Mouse (Mus musculus): Measurements from ENCODE around the gene Izumo1.

Gene Izumo1

GRCm38 (mm10) chr7:45618316-45618715 lies 3.3 kb upstream of the Izumo1 start:
- in situ Hi-C loops (cut with MboI, MseI) = no loop called here

- in situ Hi-C loops (cut with MboI, MseI) = no loop called here
These were observed 2.0 kb upstream of the Izumo1 start for GRCm38 (mm10) chr7:45619592-45619991.

DNA sequence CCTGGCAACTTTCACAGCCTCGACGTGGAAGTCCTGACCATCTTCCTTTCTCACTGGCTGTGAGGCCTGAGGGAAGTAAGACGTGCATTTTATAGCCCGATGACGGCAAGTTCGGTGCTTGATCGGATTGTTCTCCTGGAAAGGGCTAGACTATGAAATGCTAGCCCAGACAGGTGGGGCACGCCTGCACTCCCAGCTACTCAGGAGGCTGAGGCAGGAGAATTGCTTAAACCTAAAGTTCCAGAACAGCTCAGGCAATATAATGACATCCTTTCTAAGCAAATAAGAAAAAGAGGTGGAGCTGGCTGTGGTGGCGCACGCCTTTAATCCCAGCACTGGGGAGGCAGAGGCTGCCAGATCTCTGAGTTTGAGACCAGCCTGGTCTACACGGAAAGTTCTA lies 1.9 kb downstream of the Izumo1 start:
- in situ Hi-C loops (cut with MboI, MseI) = no loop called here

DNA sequence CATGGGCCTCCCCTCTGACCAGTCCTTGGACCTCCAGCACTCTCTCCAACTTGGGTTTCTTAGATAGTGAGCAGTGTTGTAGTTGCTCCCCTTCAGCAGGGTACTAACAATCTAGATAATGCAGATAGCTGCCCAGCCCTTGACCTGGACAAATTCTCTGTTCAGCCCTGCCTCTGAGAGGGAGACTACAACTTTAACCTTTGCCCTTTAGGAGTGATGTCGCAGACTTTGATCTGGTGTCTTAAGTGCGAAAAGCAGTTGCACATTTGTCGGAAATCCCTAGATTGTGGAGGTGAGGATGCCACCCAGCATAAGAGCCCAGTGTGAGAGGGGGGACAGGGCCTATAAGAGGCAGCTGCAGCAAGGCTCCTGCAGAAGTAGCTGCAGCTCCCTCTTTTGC lies 3.1 kb downstream of the Izumo1 start:
- in situ Hi-C loops (cut with MboI, MseI) = no loop called here

GRCm38 (mm10) chr7:45625481-45625880 lies 3.9 kb downstream of the Izumo1 start:
- in situ Hi-C loops (cut with MboI, MseI) = no loop called here

- in situ Hi-C loops (cut with MboI, MseI) = no loop called here
These were observed 5.0 kb downstream of the Izumo1 start for GRCm38 (mm10) chr7:45626571-45627076.

- in situ Hi-C loops (cut with MboI, MseI) = no loop called here
These were observed 5.7 kb downstream of the Izumo1 start, which contains the start of gene Rasip1 for GRCm38 (mm10) chr7:45627261-45627660. TSS of gene Rasip1 (plus strand) at chr7:45627488.

DNA sequence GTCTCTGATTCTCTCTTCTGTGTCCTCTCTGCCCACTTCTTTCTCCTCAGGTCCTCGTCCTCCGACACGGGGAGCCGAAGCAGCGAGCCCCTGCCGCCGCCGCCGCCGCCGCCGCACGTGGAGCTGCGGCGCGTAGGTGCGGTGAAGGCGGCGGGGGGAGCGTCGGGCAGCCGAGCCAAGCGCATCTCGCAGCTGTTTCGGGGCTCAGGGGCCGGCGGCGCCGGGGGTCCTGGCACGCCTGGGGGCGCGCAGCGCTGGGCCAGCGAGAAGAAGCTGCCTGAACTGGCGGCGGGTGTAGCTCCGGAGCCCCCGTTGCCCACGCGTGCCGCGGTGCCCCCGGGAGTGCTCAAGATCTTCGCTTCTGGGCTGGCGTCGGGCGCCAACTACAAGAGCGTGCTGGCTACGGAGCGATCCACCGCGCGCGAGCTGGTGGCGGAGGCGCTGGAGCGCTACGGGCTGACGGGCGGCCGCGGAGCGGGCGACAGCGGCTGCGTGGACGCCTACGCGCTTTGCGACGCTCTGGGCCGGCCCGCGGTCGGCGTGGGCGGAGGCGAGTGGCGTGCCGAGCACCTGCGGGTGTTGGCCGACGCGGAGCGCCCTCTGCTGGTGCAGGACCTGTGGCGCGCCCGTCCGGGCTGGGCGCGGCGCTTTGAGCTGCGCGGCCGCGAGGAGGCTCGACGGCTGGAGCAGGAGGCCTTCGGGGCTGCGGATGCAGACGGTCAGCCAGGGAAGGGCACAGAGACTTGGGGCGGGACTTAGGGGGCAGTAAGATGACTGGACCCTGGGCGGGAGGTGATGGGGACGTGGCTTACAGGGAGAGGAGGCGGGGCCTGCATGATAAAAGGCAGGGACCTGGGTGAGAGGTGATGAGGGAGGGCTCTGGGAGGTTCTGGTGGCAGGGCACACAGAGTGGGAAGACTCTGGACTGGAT lies 7.0 kb downstream of the Izumo1 start:
- in situ Hi-C loops (cut with MboI, MseI) = no loop called here

DNA sequence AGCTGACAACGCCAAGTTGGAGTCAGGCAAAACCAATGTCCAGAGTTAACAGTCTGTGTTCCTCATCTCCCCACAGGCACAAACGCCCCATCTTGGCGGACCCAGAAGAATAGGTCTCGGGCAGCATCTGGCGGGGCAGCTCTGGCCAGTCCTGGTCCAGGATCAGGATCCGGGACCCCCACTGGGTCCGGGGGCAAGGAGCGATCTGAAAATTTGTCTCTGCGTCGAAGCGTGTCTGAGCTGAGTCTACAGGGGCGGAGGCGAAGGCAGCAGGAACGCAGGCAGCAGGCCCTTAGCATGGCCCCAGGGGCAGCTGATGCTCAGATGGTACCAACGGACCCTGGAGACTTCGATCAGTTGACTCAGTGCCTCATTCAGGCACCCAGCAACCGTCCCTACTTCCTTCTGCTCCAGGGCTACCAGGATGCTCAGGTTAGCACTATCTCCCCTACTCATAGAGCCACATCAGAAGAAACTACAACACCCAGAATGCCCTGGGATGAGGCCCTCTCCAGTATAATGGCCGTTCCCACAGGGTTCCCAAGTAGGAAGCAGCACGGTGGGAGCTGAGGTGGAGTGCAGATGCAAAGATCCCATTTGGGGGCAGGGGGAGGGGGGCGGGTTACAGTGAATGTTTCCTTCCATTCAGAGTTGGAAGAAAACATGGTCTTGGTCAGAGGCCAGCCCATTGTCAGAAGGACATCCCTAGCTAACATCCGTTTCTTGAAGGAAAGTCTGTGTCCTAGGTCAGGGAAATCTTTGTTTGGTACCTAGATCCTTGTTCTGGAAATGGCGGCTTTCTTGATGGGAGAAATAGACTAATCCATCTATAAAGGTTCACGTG lies 8.7 kb downstream of the Izumo1 start:
- in situ Hi-C loops (cut with MboI, MseI) = no loop called here

GRCm38 (mm10) chr7:45632499-45632898 lies 10.9 kb downstream of the Izumo1 start:
- in situ Hi-C loops (cut with MboI, MseI) = no loop called here

DNA sequence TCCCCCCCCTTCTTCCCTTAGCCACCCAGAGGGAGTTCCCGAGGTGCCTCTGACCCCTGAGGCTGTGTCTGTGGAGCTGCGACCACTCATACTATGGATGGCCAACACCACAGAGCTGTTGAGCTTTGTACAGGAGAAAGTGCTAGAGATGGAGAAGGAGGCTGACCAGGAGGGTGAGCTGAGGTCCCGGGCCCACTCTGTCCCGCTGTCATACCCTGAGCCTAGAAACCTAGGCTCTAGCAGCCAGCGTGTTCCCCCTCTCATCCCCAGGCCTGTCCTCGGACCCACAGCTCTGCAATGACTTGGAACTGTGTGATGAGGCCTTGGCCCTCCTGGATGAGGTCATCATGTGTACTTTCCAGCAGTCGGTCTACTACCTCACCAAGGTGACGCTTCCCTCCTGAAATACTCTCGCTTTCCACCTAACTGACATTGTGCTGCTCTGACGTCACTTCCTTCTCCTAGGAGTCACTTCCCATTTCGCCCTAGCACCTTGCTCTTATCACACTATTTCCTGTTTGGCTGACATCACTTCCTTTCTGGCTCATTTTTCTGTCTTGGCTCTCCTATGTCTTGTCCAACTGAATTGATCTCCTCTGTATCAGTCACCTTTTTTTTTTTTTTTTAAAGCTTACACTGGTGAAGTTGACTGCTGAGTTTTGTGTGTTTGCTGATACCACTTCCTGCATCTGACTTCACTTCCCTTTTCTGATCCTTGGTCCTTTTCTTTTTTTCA lies 13.5 kb downstream of the Izumo1 start:
- in situ Hi-C loops (cut with MboI, MseI) = no loop called here

GRCm38 (mm10) chr7:45635711-45636688 lies 14.4 kb downstream of the Izumo1 start:
- in situ Hi-C loops (cut with MboI, MseI) = no loop called here

GRCm38 (mm10) chr7:45637710-45638109 lies 16.1 kb downstream of the Izumo1 start:
- in situ Hi-C loops (cut with MboI, MseI) = no loop called here

DNA sequence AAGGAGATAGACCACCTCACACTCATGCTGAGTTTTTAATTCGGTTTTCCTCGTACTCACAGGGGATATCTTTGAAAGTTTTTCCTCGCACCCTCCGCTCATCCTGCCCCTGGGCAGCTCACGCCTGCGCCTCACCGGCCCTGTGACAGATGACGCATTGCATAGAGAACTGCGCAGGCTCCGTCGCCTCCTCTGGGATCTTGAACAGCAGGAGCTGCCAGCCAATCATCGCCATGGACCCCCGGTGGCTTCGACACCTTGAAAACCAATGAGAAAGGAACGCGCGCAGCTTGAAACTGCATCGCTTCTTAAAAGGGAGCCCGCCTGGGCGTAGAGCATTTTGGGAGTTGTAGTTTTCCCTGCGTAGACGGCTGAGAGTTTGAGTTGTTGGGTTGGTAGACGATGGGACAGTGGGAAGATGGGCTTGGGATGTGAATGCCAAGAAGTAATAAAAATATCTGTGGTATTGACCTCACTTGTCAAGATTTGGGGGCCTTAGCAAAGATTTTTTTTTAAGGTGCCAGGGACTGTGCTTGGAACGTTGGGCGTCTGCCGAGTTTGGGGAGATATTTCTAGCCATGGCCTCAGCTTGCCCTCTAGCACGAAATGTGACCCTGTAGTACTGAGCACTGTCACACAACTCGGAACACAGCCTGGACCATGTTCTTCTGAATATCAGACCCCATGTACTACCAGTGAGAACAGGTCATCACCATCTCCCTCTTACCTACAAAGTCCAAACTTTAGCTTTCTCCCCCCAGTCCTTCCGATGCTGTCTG lies 17.2 kb downstream of the Izumo1 start:
- in situ Hi-C loops (cut with MboI, MseI) = no loop called here

DNA sequence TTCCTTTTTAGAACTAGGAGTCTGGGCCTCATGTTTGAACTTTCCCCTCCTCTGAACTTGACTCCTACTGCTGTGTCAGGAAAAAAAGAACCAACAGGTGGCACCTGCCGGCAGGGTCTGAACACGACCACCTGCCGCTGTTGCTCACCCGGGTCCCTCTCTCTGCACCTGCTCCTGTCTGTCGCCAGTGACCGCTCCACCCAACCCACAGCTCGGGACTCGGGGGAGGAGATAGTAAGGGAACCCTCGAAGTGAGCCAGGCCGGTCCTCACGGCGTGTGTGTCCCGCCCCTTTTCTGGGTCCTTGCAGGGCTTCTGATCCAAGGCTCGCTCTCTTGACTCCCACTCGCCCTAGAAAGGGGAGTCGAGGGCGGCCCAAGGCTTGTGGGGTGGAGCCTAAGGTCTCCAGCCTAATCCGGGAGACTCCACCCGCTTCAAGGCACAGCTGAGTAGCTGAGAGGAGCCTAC lies 18.0 kb downstream of the Izumo1 start, which contains the start of gene Mamstr:
Gene Mamstr (plus strand): TSS at position 417 of the 467 bp plus-strand sequence.
- in situ Hi-C loops (cut with MboI, MseI) = no loop called here

DNA sequence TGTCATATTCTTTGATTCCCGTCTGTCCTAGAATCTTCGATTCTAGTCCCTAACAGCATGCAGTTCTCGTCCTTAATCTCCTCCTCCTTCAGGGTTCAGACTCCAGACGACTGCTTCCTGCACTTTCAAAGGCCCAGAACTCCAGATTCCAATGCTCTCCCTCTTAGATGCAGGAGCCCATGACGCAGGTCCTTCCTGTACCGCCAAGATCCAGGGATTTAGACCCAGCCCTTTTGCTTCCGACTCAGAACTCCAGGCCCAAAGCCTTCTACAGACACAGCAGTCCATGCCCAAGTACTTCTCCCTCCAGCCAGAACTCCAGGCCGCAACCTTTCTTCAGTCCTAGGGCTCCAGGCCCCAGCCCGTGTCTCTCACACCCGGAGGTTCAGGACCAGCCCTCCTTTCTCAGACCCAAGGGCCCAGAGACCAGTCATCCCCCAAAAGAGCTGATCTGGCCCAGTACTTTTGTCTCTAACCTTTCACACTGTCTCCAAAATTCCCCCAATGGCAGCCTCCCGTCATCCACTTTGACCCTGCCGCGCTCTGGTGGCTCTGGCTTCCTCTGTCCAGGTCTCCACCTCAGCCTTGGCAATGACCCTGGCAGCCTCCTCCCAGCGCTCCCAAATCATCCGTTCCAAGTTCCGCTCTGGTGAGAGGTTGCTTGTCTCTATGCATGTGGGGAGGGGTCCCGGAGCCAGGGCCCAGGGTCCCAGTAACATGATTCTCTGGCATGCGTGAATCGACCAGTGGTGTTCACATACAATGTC lies 18.8 kb downstream of the Izumo1 start:
- in situ Hi-C loops (cut with MboI, MseI) = no loop called here

DNA sequence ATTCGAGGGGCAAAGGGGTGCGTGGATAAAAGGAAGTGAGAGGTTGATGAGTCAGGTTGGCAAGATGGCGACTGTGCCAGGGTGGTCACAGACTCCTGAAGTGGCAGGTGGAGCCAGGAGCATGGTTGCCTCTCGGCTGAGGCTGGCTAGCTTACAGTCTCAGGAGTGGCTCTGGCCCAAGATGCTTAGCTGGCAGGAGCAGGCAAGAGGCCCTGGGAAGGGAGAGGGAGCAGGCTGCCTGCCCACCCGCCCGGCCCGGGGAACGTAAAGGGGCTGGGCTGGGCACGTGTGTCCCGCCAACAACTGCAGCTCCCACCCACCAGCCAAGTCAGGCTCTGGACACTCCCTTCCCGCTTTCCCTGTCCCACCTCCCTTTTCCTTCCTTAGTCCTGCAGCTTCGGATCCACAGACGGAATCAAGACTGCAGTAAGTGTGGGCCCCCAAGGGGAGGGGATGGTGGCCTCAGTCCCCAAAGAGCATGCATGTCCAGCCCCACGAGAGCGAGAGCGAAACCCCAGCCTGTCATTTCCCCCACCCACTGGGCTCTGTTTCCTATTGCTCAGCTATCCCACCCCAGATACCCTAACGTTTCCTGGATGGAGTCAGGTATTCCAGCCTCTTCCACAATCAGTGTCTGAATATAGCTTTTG lies 19.9 kb downstream of the Izumo1 start:
- in situ Hi-C loops (cut with MboI, MseI) = no loop called here

DNA sequence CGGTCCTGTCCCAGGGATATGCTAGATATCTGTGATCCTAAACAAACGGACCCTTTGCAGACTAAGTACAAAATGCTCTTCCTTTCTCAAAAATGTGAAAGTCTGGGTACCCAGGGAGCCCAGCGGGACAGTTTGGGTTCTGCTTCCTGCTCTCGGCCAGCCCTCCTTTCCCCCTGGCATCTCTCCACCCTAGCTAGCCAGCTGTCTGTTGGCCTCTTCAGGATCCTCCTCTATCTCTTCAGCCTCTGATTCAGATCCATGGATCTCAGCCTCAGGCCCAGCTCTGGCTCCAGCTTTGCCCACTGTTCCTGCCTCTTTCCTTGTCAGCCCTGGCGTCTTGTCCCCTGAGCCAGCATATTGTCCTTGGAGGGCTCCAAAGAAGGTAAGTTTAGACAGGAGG lies 20.5 kb downstream of the Izumo1 start:
- in situ Hi-C loops (cut with MboI, MseI) = no loop called here

Data from regulatory T cell (primary cell).